Mouse (Mus musculus): Measurements from ENCODE around the gene Clstn3. TPM values are rescaled to one million over a fixed set of nuclear protein-coding genes. Genes with fewer than 3 reads are reported as not detected.

Gene Clstn3
- polyA plus RNA-seq, 2 experiments, result 5.1 to 11.2 TPM

DNA sequence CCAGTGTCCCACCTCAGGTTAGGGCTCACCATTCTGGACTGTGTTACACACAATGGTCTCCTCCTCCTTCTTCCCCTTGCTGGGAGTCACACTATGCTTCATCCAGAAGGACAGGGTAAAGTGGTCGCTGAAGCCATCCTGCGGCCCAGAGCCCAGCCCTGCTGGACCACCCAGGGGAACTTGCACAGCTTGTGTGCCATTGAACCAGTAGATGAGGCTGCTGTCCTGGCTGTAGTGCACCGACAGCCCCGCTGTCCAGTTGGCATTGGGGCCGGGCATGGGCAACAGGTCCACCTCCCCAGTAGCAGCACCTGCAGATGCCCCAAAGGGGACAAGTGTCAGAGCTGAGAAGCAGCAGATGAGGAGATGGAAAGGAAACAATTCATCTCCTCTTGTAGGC lies 6.8 kb downstream of the Clstn3 start:
- no peaks in the 10 kb centered on the region for H3K36me3 ChIP-seq (ENCODE audit: control insufficient read depth, insufficient read depth, low read length)
- H3K27me3 ChIP-seq (ENCODE audit: control insufficient read depth, insufficient read depth, low read length), result no peaks in the 10 kb centered on the region
- TF ChIP-seq POLR2A (IDR thresholded peaks at IDR 0.05; ENCODE audit: borderline replicate concordance, extremely low read depth, insufficient read depth, insufficient read length), result no peak
- H3K4me2 ChIP-seq (replicated peaks; ENCODE audit: low read depth, low read length, severe bottlenecking), result no peak overlapping the region
- H3K27ac ChIP-seq (replicated peaks; ENCODE audit: low read depth, low read length), result no peak overlapping the region
- ATAC-seq (ENCODE audit: low FRiP score, low read depth) (no peak), DNase-seq (ENCODE audit: low spot score) (no peak)
- H3K4me1 ChIP-seq (ENCODE audit: control insufficient read depth, insufficient read depth, low read length), result no peaks in the 10 kb centered on the region
- H3K9me3 ChIP-seq (ENCODE audit: control insufficient read depth, low read length), result no peaks in the 10 kb centered on the region
- no peak overlapping the region for H3K9ac ChIP-seq (ENCODE audit: low read depth, low read length, severe bottlenecking)
- no peak overlapping the region for H3K4me3 ChIP-seq (replicated peaks; ENCODE audit: low read length)
- WGBS, result 87% methylated on average over 5 of the region's 5 CpGs

DNA sequence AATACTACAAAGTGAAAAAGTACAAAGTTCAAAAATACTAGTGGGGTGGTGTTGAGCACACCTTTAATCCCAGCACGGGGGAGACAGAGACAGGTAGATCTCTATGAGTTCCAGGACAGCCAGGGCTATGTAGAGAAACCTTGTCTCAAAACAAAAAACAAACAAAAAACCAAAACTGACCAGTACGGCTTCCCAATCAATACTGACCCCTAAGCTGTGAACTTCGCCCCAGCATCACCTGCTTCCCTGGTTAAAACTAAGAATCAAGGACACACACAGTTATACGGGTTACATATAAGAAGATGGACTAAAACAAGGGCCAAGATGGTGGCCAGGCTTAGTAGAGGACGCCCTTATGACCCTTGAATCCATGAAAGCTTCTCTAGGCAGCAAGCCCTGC lies 8.4 kb downstream of the Clstn3 start:
- ATAC-seq (ENCODE audit: low FRiP score, low read depth), result no peak
- H3K27ac ChIP-seq (replicated peaks; ENCODE audit: low read depth, low read length), result no peak overlapping the region
- TF ChIP-seq POLR2A (IDR thresholded peaks at IDR 0.05; ENCODE audit: borderline replicate concordance, extremely low read depth, insufficient read depth, insufficient read length), result no peak

DNA sequence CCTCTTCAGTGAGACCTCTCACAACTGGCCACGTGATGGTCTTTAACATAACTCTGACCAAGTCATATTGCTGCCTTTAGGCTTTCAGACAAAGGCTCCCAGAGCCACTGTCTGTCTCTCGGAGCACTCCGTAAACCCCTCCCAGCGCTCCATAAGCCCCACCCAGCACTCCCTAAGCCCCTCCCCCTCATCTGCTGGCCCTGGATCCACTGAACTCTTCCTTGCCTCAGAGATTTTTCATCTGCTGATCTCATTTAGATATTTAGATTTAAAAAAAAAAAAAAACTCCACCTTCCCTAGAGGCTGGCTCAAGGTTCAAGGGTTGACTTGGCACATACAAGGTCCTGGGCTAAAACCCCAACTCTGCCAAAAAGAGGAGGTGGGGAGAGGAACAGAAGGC lies 10.8 kb downstream of the Clstn3 start:
- DNase-seq (ENCODE audit: low spot score) (no peak), ATAC-seq (ENCODE audit: low FRiP score, low read depth) (no peak)
- 42% methylated on average over 4 of the region's 4 CpGs for WGBS
- Histone ChIP-seq H3K36me3 (ENCODE audit: control insufficient read depth, insufficient read depth, low read length) (no peaks in the 10 kb centered on the region), H3K27me3 (ENCODE audit: control insufficient read depth, insufficient read depth, low read length) (no peaks in the 10 kb centered on the region), H3K4me3 (replicated peaks; ENCODE audit: low read length) (no peak overlapping the region), H3K9ac (ENCODE audit: low read depth, low read length, severe bottlenecking) (no peak overlapping the region), H3K4me2 (replicated peaks; ENCODE audit: low read depth, low read length, severe bottlenecking) (no peak overlapping the region), H3K27ac (replicated peaks; ENCODE audit: low read depth, low read length) (no peak overlapping the region), H3K4me1 (ENCODE audit: control insufficient read depth, insufficient read depth, low read length) (no peaks in the 10 kb centered on the region), H3K9me3 (ENCODE audit: control insufficient read depth, low read length) (no peaks in the 10 kb centered on the region)
- TF ChIP-seq POLR2A (IDR thresholded peaks at IDR 0.05; ENCODE audit: borderline replicate concordance, extremely low read depth, insufficient read depth, insufficient read length), result no peak

More for the DNA sequence above, 8.4 kb downstream of the Clstn3 start:
- no peak for DNase-seq (ENCODE audit: low spot score)
- H3K9me3 ChIP-seq (ENCODE audit: control insufficient read depth, low read length), result no peaks in the 10 kb centered on the region
- H3K27me3 ChIP-seq (ENCODE audit: control insufficient read depth, insufficient read depth, low read length), result no peaks in the 10 kb centered on the region
- H3K4me3 ChIP-seq (replicated peaks; ENCODE audit: low read length), result no peak overlapping the region
- no peak overlapping the region for H3K9ac ChIP-seq (ENCODE audit: low read depth, low read length, severe bottlenecking)
- no peaks in the 10 kb centered on the region for H3K36me3 ChIP-seq (ENCODE audit: control insufficient read depth, insufficient read depth, low read length)
- no peaks in the 10 kb centered on the region for H3K4me1 ChIP-seq (ENCODE audit: control insufficient read depth, insufficient read depth, low read length)
- H3K4me2 ChIP-seq (replicated peaks; ENCODE audit: low read depth, low read length, severe bottlenecking), result no peak overlapping the region
- 92% methylated on average over 5 of the region's 5 CpGs for WGBS

DNA sequence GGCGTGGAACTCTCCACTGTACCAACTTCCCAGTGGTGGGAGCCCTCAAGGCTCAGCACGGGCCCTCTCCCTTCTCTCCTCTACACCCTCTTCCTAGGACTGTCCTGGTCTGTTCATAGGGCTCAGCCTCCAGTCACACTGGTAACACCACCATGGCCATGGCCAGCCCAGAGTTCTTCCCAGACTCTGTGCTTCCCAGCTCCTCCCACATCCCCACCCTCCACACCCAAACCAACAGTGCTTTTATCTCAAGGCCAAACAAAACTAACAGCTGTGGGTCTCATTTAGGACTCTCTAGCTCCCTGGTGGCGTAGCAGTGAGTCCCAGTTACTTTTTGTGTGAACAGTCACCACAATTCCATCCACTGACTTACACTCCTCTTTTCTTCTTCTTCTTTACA lies 12.6 kb downstream of the Clstn3 start:
- Histone ChIP-seq H3K9me3 (ENCODE audit: control insufficient read depth, low read length) (no peaks in the 10 kb centered on the region), H3K4me1 (ENCODE audit: control insufficient read depth, insufficient read depth, low read length) (no peaks in the 10 kb centered on the region), H3K9ac (ENCODE audit: low read depth, low read length, severe bottlenecking) (no peak overlapping the region), H3K4me3 (replicated peaks; ENCODE audit: low read length) (no peak overlapping the region), H3K27ac (replicated peaks; ENCODE audit: low read depth, low read length) (no peak overlapping the region), H3K36me3 (ENCODE audit: control insufficient read depth, insufficient read depth, low read length) (no peaks in the 10 kb centered on the region), H3K27me3 (ENCODE audit: control insufficient read depth, insufficient read depth, low read length) (no peaks in the 10 kb centered on the region), H3K4me2 (replicated peaks; ENCODE audit: low read depth, low read length, severe bottlenecking) (no peak overlapping the region)
- no peak for TF ChIP-seq POLR2A (IDR thresholded peaks at IDR 0.05; ENCODE audit: borderline replicate concordance, extremely low read depth, insufficient read depth, insufficient read length)
- DNase-seq (ENCODE audit: low spot score) (no peak), ATAC-seq (ENCODE audit: low FRiP score, low read depth) (no peak)
- 67% methylated on average over 3 of the region's 3 CpGs for WGBS

DNA sequence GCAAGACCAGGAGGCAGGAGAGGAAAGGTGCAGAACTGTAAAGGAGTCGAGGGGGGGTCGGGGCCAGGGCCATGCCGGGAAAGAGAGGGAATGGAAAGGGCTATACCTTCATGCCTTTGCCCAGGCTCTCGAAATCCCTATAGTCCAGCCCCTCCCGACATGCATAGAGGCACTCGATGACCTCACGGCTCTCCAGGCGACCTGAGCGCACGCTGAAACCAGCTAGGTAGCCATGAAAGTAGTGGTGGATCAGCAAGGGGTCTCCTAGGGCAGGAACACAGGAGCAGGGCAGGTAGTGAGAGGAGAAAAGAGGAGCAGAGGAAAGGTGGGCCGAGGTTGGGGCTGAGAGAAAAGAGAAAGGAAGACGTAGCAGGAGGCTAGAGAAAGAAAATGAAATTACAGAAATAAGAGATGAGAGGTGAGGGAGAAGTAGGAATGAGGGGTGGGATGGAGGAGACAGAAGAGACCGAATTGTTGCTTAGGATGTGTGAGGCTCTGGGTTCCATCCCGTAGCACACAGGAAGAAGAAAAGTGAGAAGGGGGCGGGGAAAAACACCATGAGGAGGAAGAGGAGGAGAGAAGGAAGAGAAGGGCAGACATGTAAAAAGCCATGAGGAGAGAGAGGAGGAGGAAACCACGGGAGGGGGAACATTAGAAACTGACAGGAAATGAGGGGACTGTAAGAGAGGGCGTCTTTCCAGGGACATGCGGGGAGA lies 14.8 kb downstream of the Clstn3 start:
- Histone ChIP-seq H3K9ac (ENCODE audit: low read depth, low read length, severe bottlenecking) (no peak overlapping the region), H3K27ac (replicated peaks; ENCODE audit: low read depth, low read length) (no peak overlapping the region), H3K9me3 (ENCODE audit: control insufficient read depth, low read length) (no peaks in the 10 kb centered on the region), H3K4me3 (replicated peaks; ENCODE audit: low read length) (no peak overlapping the region), H3K4me1 (ENCODE audit: control insufficient read depth, insufficient read depth, low read length) (no peaks in the 10 kb centered on the region), H3K27me3 (ENCODE audit: control insufficient read depth, insufficient read depth, low read length) (no peaks in the 10 kb centered on the region), H3K4me2 (replicated peaks; ENCODE audit: low read depth, low read length, severe bottlenecking) (no peak overlapping the region), H3K36me3 (ENCODE audit: control insufficient read depth, insufficient read depth, low read length) (no peaks in the 10 kb centered on the region)
- DNase-seq (ENCODE audit: low spot score), result no peak
- no peak for ATAC-seq (ENCODE audit: low FRiP score, low read depth)
- WGBS, result 82% methylated on average over 18 of the region's 18 CpGs
- no peak for TF ChIP-seq POLR2A (IDR thresholded peaks at IDR 0.05; ENCODE audit: borderline replicate concordance, extremely low read depth, insufficient read depth, insufficient read length)

Data from limb, embryonic 14.5 days (tissue).